Mouse (Mus musculus) megakaryocyte progenitor cell, adult 5-6 weeks (primary cell): ENCODE results near the gene Rasl11b. TPM values are rescaled to one million over a fixed set of nuclear protein-coding genes. Genes with fewer than 3 reads are reported as not detected.

Experiments used
- ATAC-seq: replicated peaks from 2 replicates; pipeline ENCODE4 v1.8.0; 2016; ENCODE audit warnings: mild to moderate bottlenecking, moderate TSS enrichment, inconsistent platforms; ENCODE audit not compliant: poor library complexity
- total RNA-seq, 2 experiments: library from RNA; stranded (forward) in 1 of 2; stranded (reverse) in 1 of 2; fragments of 157-497, 149-512 nt in 1 of 2; fragments of 200-1000 nt in 1 of 2; gene quantifications; 2 replicates each; pipeline versions ENCODE4 v1.2.3 to v1.2.4; 2015 to 2017

Rasl11b gene
- total RNA-seq, 2 experiments from 2014 or later, result 0.12 to 0.54 TPM

DNA sequence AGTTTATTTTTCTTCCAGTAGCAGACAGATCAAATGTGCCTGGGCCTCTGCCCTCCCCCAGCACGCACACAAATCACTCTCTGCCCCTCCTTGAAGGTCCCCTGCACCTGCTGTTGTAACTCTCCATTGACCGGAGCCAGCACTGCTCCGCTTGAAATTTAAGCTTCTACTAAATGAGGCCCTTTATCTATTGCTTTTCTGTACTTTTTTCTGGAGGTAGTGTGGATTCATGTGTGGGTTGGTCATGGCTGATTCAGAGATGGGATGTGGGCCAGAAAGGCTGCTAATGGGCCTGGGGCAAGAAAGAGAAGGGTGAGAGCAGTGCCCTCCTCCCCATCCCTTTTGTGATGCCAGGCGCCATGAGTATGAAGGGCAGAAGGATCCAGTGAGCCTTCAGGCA is 51.4 kb downstream of the Rasl11b start:
- no peak for ATAC-seq

- no peak for ATAC-seq
Measured at GRCm38 (mm10) chr5:74246971-74247370, 51.9 kb downstream of the Rasl11b start.

Other genes with a start within 250 kb of the Rasl11b start
- 20.5 and 25.0 TPM in 2 replicates for gene Usp46, start 126.9 kb upstream of the Rasl11b start, total RNA-seq (2015)
- gene Usp46, start 126.9 kb upstream of the Rasl11b start, total RNA-seq (2017), result 14.2 and 21.7 TPM in 2 replicates